Mouse (Mus musculus) layer of hippocampus, adult 11-12 months (tissue): ENCODE results near the gene Fam189a2.

Experiments used
- DNase-seq: peaks from one replicate; pipeline ENCODE4 v3.0.0; 2022; ENCODE audit warnings: low spot score

Fam189a2 gene

DNA sequence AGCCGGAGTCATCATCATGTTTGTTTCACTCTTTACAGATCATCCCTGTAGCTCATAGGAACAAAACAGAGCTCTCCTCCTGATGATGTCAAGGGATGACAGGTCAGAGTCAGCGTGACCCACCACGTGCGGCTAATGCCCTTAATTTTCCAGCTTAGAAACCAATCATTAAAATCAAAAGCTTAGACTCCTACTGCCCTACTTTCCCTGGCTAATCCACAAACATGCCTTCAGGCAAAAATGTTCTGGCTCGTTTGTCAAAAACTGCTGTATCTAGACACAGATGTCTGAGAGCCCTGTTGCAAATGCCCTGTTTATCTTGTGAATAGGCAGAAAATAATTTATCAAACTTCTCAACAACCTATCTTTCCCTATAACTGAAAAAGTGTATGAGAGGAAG, 4.9 kb downstream of the Fam189a2 start:
- DNase-seq, result no peak

DNA sequence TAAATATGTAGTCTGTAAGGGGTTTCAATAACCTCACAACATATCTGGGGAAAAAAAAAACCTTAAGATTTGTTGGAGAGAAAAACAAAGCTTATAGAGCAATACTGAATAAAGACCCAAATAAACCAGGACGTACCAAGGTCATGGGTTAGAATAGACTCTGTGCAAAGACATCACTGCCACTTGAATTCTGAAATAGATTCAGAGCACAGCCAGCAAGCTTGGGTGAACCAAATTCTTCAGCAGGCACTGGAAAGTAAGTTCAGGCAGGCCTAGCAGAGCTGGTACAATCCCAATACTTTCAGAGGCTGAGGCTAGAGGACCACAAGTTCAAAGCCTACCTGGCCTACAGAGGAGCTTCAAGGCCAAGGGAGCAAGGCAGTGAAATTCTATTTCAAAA, 6.2 kb downstream of the Fam189a2 start:
- DNase-seq, result no peak

DNA sequence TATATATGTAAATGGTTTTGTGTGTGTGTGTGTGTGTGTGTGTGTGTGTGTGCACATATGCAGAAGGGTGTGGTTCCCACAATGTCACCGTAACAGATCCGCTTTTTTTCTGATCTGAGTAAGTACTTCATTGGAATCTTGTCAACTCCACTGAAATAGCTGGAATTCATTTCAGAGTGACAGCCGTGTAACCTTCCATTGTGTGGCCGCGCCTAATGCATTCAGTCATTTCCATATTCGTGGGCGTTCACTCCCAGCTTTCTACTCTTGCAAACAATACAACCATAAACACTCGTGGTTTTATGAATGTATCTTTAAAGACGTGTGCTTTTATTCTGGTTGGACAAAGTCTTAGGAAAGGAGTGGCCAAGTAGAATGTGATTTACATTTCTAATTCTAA, 6.7 kb downstream of the Fam189a2 start:
- DNase-seq, result no peak

DNA sequence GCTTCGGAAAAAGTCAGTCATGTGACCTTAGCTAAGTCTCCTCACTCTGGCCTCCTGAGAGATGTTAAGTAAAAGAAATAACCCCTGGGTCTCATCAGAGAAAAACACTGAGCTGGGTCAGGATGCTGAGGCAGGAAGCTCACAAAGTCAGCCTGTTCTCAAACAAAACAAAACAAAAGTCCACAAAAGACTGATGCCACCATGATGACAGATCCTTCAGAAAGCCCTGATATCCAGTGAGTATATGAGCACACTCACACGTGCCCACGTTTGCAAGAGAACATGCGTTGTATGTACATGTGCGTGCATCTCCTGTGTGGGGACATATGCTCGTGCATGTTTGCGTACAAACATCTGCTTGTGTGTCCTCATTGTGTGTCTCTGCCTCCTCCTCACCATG, 7.5 kb downstream of the Fam189a2 start:
- no peak for DNase-seq

DNA sequence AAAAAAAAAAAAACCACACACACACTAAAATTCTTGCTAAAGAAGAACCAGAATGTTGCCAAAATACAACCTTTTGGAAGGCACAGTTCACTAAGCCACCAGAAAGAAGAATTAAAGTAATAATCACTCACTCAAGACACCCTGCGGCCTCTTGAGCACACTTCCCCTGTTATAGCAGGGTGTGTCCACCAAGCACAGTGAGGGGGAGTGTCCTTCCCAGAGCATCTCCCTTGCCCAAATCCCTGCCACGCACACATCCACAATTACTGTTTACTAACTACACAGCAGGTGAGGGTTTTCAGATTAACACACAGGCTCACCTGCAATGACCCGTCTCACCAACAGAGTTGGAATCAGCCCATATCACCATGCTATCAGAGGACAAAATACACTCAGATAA, 8.0 kb downstream of the Fam189a2 start:
- no peak for DNase-seq

DNA sequence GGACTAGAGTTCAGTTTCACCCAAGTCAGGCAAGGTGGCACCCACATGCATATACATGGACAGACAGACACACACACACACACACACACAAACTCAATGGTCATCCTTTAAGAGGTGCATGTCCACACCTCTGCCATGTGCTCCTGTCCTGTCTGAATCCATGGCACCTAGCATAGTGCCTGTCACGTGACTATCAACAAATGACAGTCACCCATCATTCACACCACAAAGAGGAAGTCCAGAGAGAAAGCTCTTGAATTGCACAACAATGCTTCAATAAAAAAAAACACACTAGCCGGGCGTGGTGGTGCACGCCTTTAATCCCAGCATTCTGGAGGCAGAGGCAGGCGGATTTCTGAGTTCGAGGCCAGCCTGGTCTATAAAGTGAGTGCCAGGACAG, 8.5 kb downstream of the Fam189a2 start:
- DNase-seq, result no peak

DNA sequence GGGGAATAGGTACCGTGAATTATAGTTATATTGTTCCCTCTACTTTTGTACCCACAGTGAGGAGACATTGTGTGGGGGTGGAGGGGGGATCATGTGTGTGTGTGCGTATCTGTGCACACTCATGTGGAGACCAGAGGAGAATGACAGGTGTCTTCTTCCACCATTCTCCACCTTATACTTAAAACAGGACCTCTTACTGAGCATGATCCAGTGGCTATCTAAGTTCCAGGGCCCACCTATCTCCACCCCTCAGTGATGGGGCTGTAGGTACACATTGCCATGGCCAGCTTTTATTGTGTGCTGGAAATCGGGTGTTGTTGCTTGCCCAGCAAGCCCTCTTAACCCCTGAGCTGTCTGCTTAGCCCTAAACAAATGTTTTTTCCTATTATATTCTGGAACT, 10.1 kb downstream of the Fam189a2 start:
- no peak for DNase-seq

DNA sequence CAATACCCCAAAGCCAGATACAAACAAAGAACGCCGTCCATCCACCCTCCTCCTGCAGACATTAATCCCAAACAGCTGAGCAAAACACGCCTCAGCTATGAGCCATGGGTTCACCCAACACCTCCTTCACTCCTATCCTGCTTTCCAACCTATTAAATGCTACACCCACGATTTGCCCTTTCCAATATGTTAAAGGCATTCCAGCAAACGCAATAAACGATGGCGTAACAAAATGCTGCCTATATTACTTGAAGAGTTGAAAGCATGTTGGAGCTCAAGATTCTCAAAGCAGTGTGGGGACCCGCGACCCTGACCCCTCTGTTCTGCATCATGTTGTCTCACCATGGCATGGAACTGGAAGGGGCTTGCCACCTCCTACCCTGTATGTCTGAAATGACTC, 11.2 kb downstream of the Fam189a2 start:
- DNase-seq, result no peak

DNA sequence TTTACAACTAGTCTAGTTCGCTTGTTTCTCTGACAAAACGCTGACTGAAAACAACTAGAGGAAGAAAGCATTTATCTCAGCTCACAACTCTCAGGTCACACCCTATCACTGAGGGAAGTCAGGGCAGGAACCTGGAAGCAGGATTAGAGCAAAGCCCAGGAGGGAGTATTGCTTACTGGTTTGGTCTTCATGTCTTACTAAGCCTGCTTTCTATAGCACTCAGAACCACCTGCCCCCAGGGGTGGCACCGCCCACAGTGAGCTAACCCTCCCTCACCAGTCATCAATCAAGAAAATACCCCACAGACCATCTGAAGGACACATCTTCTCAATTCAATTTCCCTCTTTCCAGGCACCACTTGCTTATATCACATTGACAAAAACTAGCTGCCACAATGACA, 12.4 kb downstream of the Fam189a2 start:
- no peak for DNase-seq

DNA sequence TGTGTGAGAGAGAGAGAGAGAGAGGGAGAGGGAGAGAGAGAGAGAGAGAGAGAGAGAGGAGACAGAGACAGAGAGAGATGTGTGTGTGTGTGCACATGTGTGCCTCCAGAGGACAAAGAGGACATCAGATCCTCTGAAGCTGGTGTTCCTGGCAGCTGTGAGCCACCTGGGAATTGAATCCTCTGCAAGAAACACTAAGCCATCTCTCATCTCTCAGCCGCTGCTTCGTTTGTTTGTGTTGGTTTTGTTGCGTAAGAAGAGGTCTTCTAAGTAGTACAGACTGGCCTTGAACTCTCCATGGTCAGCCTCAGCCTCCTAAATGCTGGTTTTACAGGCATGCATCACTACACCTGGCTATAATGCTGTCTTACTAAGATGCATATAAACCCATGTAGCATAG, 12.9 kb downstream of the Fam189a2 start:
- no peak for DNase-seq

DNA sequence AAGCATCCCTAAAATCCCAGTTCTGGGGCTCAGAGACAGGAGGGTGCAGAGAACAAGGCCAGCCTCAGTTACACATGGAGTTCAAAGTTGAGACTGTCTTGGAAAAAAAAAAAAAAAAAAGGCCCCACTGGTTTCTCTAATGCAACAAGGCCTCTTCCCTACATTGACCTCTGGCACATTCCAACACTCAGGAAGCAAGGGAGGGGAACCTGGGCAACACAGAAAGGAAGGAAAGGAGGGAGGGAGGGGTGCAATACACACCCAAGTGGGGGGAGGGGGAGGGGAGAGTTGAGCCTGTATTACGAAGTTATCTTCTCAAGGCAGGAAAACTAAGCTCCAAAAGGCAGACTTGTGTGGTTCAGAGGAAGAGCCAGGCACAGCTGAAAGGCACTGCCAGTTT, 13.4 kb downstream of the Fam189a2 start:
- DNase-seq, result no peak

DNA sequence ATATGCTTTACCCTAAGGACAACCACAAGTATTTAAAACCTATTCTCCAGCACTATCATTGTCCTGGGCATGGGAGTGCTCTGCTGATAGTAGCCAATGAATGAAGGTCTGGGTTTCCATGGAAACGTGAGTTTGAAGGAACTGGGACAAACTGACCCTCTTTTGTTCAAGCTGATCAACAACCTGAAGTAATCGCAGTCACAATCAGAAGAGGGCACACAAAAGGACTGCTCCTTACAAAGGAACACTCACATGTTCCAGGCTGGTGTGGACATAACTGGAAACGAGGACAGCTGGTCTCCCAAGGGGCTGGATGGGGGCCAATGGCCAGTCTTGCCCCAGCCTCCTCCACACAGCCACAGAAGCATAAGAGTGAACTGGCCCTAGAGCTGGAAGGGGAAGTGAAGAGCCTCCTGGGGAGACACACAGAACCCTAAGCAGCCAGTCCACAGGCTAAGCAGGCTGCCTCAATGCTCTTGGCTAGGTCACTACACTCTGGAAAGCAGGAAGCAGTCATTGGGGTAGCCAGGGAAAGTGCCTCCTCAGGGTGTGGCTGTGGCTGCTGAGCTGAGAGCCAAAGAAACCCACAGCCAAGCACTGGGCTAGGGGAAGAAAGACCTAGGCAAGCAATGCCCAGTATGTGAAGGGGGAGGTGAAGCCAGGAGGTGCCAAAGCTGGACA, 14.0 kb downstream of the Fam189a2 start:
- peak; percentile 20 for DNase-seq

DNA sequence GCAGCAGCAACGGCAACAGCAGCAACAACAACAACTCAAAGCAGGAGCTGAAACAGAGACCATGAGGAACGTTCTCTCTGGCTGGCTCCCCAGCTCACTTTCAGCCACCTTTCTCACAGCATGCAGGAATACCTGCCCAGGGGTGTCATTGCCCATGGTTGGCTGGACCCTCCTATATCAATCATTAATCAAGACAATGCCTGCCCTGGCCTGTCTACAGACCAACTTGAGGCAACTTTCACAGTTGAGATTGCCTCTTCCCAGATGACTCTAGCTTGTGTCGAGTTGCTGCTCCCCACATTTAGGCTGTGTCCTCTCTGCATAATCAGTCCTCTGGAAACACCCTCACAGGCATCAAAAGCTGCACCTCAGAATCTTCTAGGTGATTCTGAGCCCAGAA, 17.6 kb downstream of the Fam189a2 start:
- no peak for DNase-seq

DNA sequence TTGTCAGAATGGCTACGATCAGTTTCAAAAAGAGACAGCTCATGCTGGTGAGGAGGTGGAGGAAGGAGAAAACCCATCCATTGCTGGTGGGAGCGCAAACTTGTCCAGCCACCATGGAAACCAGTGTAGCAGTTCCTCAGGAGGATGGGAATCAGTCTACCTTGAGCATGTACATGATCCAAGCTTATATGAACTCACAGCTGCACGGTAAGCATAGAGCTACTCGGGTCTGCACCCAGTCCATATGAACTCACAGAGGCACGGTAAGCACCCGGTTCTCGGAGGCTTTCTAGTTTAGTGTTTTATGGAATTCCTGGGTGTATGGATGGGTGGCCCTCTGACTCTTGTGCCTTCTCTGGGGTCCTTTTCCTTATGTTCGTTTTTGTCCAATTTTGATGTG, 18.3 kb downstream of the Fam189a2 start:
- DNase-seq, result no peak

DNA sequence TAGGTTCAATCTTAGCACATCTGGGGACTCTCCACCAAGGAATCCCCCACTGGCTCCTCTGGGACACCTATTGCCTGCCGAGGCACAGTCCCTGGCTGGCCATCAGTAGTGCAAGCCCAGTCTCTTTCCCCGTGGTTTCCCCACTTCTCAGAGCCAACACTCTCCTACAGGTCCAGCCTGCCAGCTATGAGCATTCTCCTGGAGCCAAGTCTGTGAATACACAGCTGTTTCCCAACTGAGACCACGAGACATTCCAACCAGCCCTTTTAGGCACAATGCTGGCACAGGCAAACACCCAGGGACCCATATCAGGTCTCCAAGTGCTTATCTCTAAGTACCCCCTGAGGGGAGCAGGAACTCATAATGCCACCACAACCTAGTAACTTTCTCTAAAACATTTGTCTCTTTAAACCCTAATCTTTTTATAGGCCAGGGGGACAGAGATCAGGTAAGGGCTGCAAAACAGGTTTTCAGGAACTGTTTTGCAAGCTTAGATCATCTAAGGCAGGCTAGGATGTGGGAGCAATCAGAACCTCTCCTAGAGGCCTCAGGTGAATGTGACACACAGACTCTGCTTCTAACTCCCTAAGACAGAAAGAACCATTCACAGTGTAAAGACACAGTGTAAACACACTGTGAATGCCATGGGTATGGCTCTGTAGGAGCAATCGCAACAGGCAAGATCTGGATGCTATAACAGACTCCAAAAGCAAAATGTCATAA, 23.0 kb downstream of the Fam189a2 start:
- no peak for DNase-seq

DNA sequence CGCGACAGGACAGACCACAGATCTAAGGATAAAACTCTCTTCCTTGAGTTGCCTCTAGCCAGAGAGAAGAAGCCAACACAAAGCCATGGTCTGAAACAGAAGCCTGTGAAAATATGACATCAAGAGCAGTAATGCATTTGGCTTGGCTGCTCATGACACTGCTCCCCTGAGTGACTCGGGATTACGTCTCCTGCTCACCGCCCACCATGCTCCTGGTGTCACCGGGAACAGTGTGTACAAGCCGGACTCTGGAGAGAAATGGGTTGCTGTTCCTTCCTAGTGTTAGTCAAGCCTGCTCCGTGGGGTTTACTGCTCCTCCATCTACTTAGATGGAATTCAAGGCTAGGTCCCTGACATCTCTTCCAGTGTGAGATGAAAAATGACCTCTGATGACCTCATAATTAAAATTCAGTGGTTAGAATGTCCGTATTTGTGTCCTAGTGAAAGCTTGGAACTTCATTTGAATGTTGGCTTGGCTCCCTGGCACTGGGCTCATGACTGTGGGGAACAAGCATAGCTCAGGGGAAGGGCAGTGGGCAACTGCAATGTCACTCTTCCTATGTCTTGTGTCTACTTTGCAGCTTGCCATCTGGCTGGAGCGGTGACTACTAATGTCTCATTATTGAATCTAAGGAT, 23.7 kb downstream of the Fam189a2 start:
- DNase-seq, result peak; percentile 39

DNA sequence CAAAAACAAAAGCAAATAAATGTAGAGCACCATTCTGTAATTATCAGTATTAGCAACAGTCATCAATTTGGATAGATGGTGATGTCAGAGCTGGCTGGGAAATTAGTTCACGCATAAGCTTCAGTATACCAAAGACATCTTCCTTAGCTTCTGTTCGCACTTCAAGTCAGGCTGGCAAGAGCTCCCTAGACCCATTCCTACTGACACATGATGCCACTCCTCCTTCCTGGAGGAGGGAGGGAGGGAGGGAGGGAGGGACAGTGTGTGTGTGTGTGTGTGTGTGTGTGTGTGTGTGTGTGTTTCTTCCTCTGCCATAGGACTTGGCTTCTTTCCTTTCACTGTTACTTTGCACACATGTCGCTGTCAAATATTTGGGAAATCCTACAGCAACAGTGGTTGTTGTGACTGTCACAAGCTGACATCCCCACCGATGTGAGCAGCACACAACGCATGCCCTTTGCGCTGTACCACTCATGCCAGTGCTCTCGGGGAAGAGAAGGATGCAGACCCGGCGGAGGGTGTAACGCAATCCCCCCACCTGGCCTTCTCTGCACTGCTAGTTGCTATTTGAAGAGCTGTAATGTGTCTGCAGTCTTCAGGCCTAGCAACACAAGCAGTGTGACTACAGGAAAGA, 34.9 kb downstream of the Fam189a2 start:
- no peak for DNase-seq

DNA sequence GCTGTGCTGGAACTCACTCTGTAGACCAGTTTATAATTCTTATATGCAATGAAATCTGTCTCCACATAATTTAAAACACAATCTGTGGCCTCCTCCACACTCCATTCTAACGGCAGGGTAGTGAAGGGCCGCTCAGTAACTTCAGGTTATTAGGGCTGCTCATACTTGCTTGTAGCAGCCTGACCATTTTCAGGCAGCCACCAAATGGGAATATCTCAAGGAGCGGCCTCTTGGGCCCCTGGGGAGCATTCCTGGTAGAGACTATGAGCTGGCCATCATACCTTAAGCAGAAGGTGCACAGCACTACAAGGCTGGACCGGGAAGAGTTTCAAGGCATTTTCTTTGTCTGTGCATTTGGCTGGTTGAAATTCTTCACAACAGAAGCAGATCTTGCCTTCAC, 42.7 kb downstream of the Fam189a2 start:
- DNase-seq, result no peak

DNA sequence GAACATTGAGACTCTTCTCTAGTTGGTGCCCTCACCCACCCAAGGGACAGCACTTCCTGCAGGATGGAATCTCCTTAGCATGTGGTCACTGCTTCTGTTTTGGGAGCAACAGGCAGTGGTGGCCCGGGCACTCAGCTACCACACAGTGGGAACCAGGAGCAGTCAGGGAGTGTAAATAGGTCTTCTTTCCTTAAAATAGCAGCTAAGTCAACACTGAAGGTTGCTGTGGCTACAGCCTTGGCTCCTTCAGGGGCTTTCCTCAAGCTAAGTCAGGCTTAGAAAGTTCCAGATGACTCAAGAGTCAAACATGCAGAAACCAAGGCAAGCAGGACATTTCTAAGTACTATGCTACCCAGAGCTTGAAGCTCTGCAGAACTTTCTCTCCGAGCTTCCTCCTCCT, 43.5 kb downstream of the Fam189a2 start:
- no peak for DNase-seq

DNA sequence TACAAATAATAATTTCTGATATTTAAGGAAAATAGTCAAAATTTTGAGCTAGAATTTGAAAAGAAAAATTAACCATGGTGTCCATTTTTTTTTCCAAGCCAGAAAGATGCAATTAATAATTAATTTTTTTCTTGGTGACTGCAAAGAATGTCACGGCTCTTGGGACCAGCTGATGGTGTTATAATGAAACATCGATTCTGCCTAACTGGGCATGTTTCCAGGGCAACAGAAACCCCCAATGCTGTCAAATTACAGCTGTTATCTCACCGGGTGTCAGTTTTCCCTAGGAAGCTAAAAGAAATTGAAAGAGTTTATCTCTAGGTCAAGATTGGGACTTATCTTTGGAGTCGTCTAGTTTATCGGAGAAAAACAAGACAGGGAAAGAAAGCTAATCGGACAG, 46.6 kb downstream of the Fam189a2 start:
- DNase-seq, result no peak

DNA sequence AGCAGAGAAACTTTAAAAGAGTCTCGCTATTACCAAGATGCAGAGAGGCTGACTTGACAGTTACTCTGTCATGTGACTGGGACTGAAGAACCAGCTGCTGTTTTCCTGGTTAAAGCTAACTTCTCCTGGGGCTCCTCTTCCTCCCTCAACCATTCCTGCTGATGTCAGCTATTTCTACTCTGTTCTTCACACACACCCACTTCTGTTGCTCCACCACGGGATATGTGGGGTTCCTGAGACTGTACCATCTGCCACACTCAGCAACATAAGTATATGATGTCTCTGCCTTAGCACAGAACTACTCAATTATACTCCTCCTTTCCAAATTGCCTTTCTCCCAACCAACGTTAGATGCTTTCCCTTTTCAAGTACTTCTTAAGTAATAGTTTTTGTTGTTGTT, 50.2 kb downstream of the Fam189a2 start:
- peak; percentile 58 for DNase-seq

DNA sequence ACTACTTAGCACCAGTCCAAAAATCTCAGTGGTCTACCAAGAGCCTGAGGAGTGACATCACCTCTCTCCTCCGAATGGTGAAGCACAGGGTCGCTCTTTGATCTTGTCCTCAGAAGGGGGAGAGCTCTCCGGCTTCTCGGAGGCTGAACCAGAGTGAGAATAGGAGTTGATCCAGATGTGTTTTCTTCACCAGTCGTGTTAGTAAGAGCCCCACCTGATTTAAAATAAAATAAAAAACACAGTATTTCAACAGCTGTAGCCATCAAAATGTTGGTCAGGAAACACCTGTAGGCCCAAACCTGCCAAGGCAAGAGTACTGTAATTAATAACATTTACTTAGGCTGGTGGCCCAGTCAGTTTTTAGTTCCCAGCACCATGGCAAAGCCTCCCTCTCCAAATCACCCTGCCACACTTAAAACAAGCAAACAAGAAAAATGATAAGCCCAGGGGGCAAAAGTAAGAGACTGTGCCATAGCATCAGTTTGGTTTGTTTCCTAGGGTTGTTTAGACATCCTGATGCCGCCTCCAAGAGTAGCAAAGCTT, 52.8 kb downstream of the Fam189a2 start:
- no peak for DNase-seq
